ENCODE assay signal across 11 mouse cellular contexts in genomic region chr6:131434088-131434487, GRCm38 (mm10). TPM values are rescaled to one million over a fixed set of nuclear protein-coding genes. Genes with fewer than 3 reads are reported as not detected.
DNase-seq lines count a peak whose midpoint lies in the region; ATAC-seq and TF ChIP-seq lines count a peak whose summit lies in the region.
"Had no signal": no experiment of that assay in that cellular context is flagged by ENCODE, and none has a peak within 500 bp of the region (broad histone marks: within the 10 kb centered on the region; RNA-seq: fewer than 3 reads in every experiment).

No protein-coding gene starts in this region.

- H3K27me3 ChIP-seq in heart, embryonic 15.5 days, result peaks cover 3% of the 10 kb centered on the region; the same call in 1 of the 2 replicates
- peaks cover 9% of the 10 kb centered on the region; the same call in 1 of the 2 replicates for H3K27me3 ChIP-seq in embryonic facial prominence, embryonic 14.5 days (replicated peaks; ENCODE audit: control insufficient read depth, insufficient read depth, low read length)
- H3K27me3 ChIP-seq in hindbrain, postnatal 0 days (ENCODE audit: insufficient read depth, low read length), result no peaks in the 10 kb centered on the region
- no peaks in the 10 kb centered on the region for H3K27me3 ChIP-seq in midbrain, embryonic 14.5 days (ENCODE audit: control insufficient read depth, insufficient read depth, low read length)

- no peak for TF ChIP-seq CTCF in hindbrain, postnatal 0 days (IDR thresholded peaks at IDR 0.05; ENCODE audit: low read depth)

- WGBS in heart, embryonic 15.5 days, result 52% methylated on average over 1 of the region's 1 CpGs
- 33% methylated on average over 1 of the region's 1 CpGs for WGBS in embryonic facial prominence, embryonic 14.5 days
- 47% methylated on average over 1 of the region's 1 CpGs for whole genome bisulfite sequencing in hindbrain, postnatal 0 days
- WGBS in midbrain, embryonic 14.5 days, result 68% methylated on average over 1 of the region's 1 CpGs

- no peaks in the 10 kb centered on the region for H3K9me3 ChIP-seq in heart, embryonic 15.5 days (replicated peaks)
- 0 out of 2 replicates have a peak, but pooled peaks cover 5% of the 10 kb centered on the region for H3K9me3 ChIP-seq in embryonic facial prominence, embryonic 14.5 days (ENCODE audit: control insufficient read depth, low read length)
- no peaks in the 10 kb centered on the region for H3K9me3 ChIP-seq in hindbrain, postnatal 0 days (ENCODE audit: low read length)
- 0 out of 2 replicates have a peak, but pooled peaks cover 3% of the 10 kb centered on the region for H3K9me3 ChIP-seq in midbrain, embryonic 14.5 days (ENCODE audit: control insufficient read depth, low read length)

- intact Hi-C loops in gastrocnemius, postnatal 14 days (cut with DNase I; ENCODE audit: low total_unique reads), result no loop called here

- no peak overlapping the region for H3K27ac ChIP-seq in heart, embryonic 15.5 days
- no peak overlapping the region for H3K27ac ChIP-seq in embryonic facial prominence, embryonic 14.5 days (replicated peaks; ENCODE audit: low read depth, low read length)
- H3K27ac ChIP-seq in hindbrain, postnatal 0 days, result no peak overlapping the region
- H3K27ac ChIP-seq in midbrain, embryonic 14.5 days (replicated peaks; ENCODE audit: low read depth, low read length), result no peak overlapping the region

- H3K9ac ChIP-seq in heart, embryonic 15.5 days, result no peak overlapping the region
- no peak overlapping the region for H3K9ac ChIP-seq in embryonic facial prominence, embryonic 14.5 days (ENCODE audit: low read depth, low read length)
- H3K9ac ChIP-seq in hindbrain, postnatal 0 days (replicated peaks; ENCODE audit: low read length), result no peak overlapping the region; the same call in 1 of the 2 replicates
- peak overlapping the region; percentile 72; the same call in 1 of the 2 replicates for H3K9ac ChIP-seq in midbrain, embryonic 14.5 days (replicated peaks; ENCODE audit: low read length)

- no peak for DNase-seq in heart, postnatal 4 days
- DNase-seq in embryonic facial prominence, embryonic 14.5 days (ENCODE audit: low spot score), result no peak
- no peak for DNase-seq in hindbrain, postnatal 0 days (ENCODE audit: low spot score)
- DNase-seq in midbrain, embryonic 14.5 days, result no peak
- no peak for DNase-seq in layer of hippocampus, adult 9-11 months
- DNase-seq in gastrocnemius, postnatal 4 days (ENCODE audit: low spot score in 2 of 2), result no peak
- DNase-seq in gastrocnemius, postnatal 14 days, result no peak

- H3K4me3 ChIP-seq in heart, embryonic 15.5 days, result peak overlapping the region; percentile 44
- peak overlapping the region; percentile 44 for H3K4me3 ChIP-seq in embryonic facial prominence, embryonic 14.5 days (ENCODE audit: low read depth, low read length)
- peak overlapping the region; percentile 44 for H3K4me3 ChIP-seq in hindbrain, postnatal 0 days (ENCODE audit: low read length)
- H3K4me3 ChIP-seq in midbrain, embryonic 14.5 days (replicated peaks; ENCODE audit: low read depth, low read length), result peak overlapping the region; percentile 46

- H3K4me2 ChIP-seq in heart, embryonic 15.5 days, result peak overlapping the region; percentile 80
- peak overlapping the region; percentile 79 for H3K4me2 ChIP-seq in embryonic facial prominence, embryonic 14.5 days (ENCODE audit: low read depth, low read length)
- peak overlapping the region; percentile 75 for H3K4me2 ChIP-seq in hindbrain, postnatal 0 days (ENCODE audit: low read depth, low read length)
- H3K4me2 ChIP-seq in midbrain, embryonic 14.5 days (ENCODE audit: low read length), result peak overlapping the region; percentile 86

- peaks cover 4% of the 10 kb centered on the region for H3K4me1 ChIP-seq in heart, embryonic 15.5 days (replicated peaks)
- H3K4me1 ChIP-seq in embryonic facial prominence, embryonic 14.5 days (ENCODE audit: control insufficient read depth, insufficient read depth, low read length), result no peaks in the 10 kb centered on the region
- H3K4me1 ChIP-seq in hindbrain, postnatal 0 days (ENCODE audit: insufficient read depth, low read length), result no peaks in the 10 kb centered on the region
- H3K4me1 ChIP-seq in midbrain, embryonic 14.5 days (ENCODE audit: control insufficient read depth, insufficient read depth, low read length), result peaks cover 5% of the 10 kb centered on the region; the same call in 1 of the 2 replicates

- H3K36me3 ChIP-seq in heart, embryonic 15.5 days, result no peaks in the 10 kb centered on the region
- no peaks in the 10 kb centered on the region for H3K36me3 ChIP-seq in embryonic facial prominence, embryonic 14.5 days (ENCODE audit: control insufficient read depth, insufficient read depth, low read length)
- no peaks in the 10 kb centered on the region for H3K36me3 ChIP-seq in hindbrain, postnatal 0 days (ENCODE audit: insufficient read depth, low read length)
- no peaks in the 10 kb centered on the region for H3K36me3 ChIP-seq in midbrain, embryonic 14.5 days (ENCODE audit: control insufficient read depth, insufficient read depth, low read length)

- ATAC-seq in heart, embryonic 15.5 days (replicated peaks; ENCODE audit: insufficient number of reproducible peaks, insufficient read depth, low FRiP score, low read depth), result no peak
- no peak for ATAC-seq in embryonic facial prominence, embryonic 14.5 days (ENCODE audit: low read depth)
- ATAC-seq in hindbrain, postnatal 0 days, result 0 out of 2 replicates have a peak, but pooled peaks have one; percentile 18
- ATAC-seq in midbrain, embryonic 14.5 days (ENCODE audit: low FRiP score, low TSS enrichment), result no peak

RNA-seq across cellular contexts. Expression of gene Ybx3, which starts 45.8 kb away (rescaled TPM):
- 49.1 and 52.1 TPM in 2 replicates for polyA plus RNA-seq in heart, embryonic 15.5 days (2015; fragmentation: Nextera tagmentation; extraction: Ambion mirVana)
- total RNA-seq in heart, postnatal 4 days (2021), result 100 to 1,000 TPM; 274 to 277 TPM
- 67.8 and 90.2 TPM in 2 replicates for polyA plus RNA-seq in embryonic facial prominence, embryonic 14.5 days (2014; fragmentation: Nextera tagmentation; extraction: Ambion mirVana)
- total RNA-seq in hindbrain, postnatal 0 days (2014; rRNA removed), result 86.0 and 103 TPM in 2 replicates
- polyA plus RNA-seq in hindbrain, postnatal 0 days (2015; fragmentation: Nextera tagmentation; extraction: Ambion mirVana), result 33.4 and 34.6 TPM in 2 replicates
- polyA plus RNA-seq in midbrain, embryonic 14.5 days (2014; fragmentation: Nextera tagmentation; extraction: Ambion mirVana), result 26.7 and 32.8 TPM in 2 replicates
- total RNA-seq in gastrocnemius, postnatal 4 days (2021), result 100 to 1,000 TPM; 475 to 482 TPM
- 100 to 1,000 TPM; 779 to 828 TPM for total RNA-seq in gastrocnemius, postnatal 14 days (2021)

RNA-seq across cellular contexts. Expression of gene 5430401F13Rik, which starts 52.1 kb away (rescaled TPM):
- not detected in 2 replicates for polyA plus RNA-seq in heart, embryonic 15.5 days (2015; fragmentation: Nextera tagmentation; extraction: Ambion mirVana)
- not detected for total RNA-seq in heart, postnatal 4 days (2021)
- 0.55 and 3.7 TPM in 2 replicates for polyA plus RNA-seq in embryonic facial prominence, embryonic 14.5 days (2014; fragmentation: Nextera tagmentation; extraction: Ambion mirVana)
- total RNA-seq in hindbrain, postnatal 0 days (2014; rRNA removed), result not detected in 2 replicates
- not detected in 2 replicates for polyA plus RNA-seq in hindbrain, postnatal 0 days (2015; fragmentation: Nextera tagmentation; extraction: Ambion mirVana)
- not detected in 2 replicates for polyA plus RNA-seq in midbrain, embryonic 14.5 days (2014; fragmentation: Nextera tagmentation; extraction: Ambion mirVana)
- total RNA-seq in gastrocnemius, postnatal 4 days (2021), result not detected
- total RNA-seq in gastrocnemius, postnatal 14 days (2021), result not detected
- polyA plus RNA-seq: activated CD4-positive, CD25-positive, alpha-beta regulatory T cell, adult 4 months; gonadal fat pad, adult 2 months; limb, embryonic 11.5 days had no signal

RNA-seq across cellular contexts. Expression of gene Gm6619, which starts 52.1 kb away (rescaled TPM):
- not detected in 2 replicates for polyA plus RNA-seq in heart, embryonic 15.5 days (2015; fragmentation: Nextera tagmentation; extraction: Ambion mirVana)
- total RNA-seq in heart, postnatal 4 days (2021), result not detected
- polyA plus RNA-seq in embryonic facial prominence, embryonic 14.5 days (2014; fragmentation: Nextera tagmentation; extraction: Ambion mirVana), result 1.9 and 6.4 TPM in 2 replicates
- total RNA-seq in hindbrain, postnatal 0 days (2014; rRNA removed), result not detected in 2 replicates
- polyA plus RNA-seq in hindbrain, postnatal 0 days (2015; fragmentation: Nextera tagmentation; extraction: Ambion mirVana), result not detected in 2 replicates
- not detected in 2 replicates for polyA plus RNA-seq in midbrain, embryonic 14.5 days (2014; fragmentation: Nextera tagmentation; extraction: Ambion mirVana)
- total RNA-seq in gastrocnemius, postnatal 4 days (2021), result not detected
- not detected for total RNA-seq in gastrocnemius, postnatal 14 days (2021)
- polyA plus RNA-seq: activated CD4-positive, CD25-positive, alpha-beta regulatory T cell, adult 4 months; gonadal fat pad, adult 2 months had no signal
